Mouse (Mus musculus): Measurements from ENCODE around the gene Ciapin1.

Ciapin1 gene

GRCm38 (mm10) chr8:94778473-94778872 lies 59.7 kb downstream of the Ciapin1 start:
- peak; percentile 79 for DNase-seq

DNA sequence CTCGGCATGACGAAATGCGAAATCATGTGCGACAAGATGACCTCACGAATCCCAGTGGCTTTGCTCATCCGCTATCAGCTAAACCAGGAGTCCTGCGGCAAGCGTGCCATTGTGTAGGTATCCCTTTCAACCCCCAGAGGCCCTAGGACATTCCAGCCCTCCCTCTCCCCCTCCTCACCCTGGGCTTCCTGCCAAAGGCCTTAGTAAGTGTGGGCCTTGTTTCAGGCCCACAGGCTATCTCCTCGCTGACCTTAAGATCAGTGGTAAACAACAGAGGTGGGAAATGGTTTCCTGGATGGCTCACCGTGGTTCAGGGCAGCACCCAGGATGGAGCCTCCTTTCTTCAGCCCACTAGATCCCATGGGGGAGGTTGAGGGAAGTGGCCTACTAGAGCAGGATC lies 60.1 kb downstream of the Ciapin1 start:
- DNase-seq = no peak

GRCm38 (mm10) chr8:94776346-94776745 lies 61.8 kb downstream of the Ciapin1 start:
- DNase-seq = no peak

DNA sequence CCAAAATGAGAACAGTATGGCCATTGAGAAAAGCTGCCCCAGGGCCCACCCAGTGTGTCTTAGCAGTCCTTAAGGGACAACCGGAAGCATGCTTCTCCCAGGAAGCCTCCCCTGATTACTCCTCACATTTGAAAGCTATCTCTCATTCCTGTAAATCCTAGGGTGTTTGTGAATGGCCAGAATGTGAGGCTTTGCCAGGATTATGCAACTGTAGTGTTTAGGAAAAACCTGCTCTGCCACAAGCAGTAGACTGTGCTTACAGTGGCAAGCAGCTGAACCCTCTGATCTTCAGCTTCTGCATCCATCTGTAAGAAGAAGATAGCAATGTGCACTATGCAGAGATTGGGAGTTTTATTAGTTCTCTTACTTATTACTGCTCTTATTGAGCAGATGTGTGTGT lies 63.6 kb downstream of the Ciapin1 start:
- peak; percentile 48 for DNase-seq

DNA sequence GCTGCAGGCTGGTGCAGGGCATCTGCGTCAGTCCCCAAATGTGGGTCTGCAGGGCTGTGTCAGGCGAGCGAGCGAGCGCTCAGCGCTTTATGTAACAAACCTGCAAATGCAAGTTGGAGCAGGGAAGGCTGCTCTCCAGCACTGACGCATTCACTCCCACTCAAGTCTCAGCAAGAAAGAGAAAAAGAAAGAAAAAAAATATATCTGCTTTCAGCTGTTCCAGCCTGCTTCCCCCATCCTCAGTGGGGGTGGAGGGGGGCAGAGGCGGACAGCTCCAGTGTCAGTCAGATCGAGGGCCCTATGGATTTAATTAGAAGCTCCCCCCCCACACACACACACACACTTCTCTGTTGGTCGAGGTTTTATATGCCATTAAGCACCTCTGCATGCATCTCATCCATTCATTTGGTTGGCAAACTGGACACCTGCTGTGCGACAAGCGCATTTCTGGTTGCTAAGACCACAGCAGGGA lies 64.4 kb downstream of the Ciapin1 start:
- no peak for DNase-seq

DNA sequence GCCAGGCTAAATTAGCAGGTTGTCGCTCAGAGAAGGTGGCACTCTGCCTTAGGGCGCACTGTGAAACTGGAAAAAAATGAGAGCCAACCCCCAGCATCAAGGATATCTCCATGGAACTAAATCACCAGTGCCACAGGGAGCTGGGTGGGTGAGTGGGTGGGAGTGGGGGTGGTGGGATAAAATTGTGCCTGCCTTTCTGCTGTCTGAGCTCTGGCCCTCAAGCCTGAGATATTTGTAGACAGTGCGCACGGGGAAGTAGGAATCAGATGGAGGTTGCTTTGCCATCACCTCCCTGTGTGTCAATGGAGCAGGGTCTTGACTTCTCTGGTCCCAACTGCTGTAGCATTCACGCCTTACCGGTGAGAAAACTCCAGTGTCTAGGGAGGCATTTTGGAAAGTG lies 65.1 kb downstream of the Ciapin1 start:
- no peak for DNase-seq

- peak; percentile 94 for DNase-seq
These were observed 66.1 kb downstream of the Ciapin1 start, which contains the start of gene Cx3cl1 for GRCm38 (mm10) chr8:94771941-94772670. TSS of gene Cx3cl1 (plus strand) at chr8:94772009.

- peak; percentile 79 for DNase-seq
These were observed 67.2 kb downstream of the Ciapin1 start for GRCm38 (mm10) chr8:94770945-94771344.

Measured in lung, postnatal 36 days (tissue).